Mouse (Mus musculus) effector memory CD4-positive, alpha-beta T cell, adult 7 months (primary cell): ENCODE data around the gene Vmn1r1. TPM values are rescaled to one million over a fixed set of nuclear protein-coding genes. Genes with fewer than 3 reads are reported as not detected.

Experiments used
- polyA plus RNA-seq: library from polyadenylated mRNA; unstranded; fragments of 100-300 nt; shearing (Covaris generic); gene quantifications from one replicate; pipeline ENCODE4 v1.2.1, GENCODE M21; 2017

Vmn1r1 gene
- not detected for polyA plus RNA-seq

DNA sequence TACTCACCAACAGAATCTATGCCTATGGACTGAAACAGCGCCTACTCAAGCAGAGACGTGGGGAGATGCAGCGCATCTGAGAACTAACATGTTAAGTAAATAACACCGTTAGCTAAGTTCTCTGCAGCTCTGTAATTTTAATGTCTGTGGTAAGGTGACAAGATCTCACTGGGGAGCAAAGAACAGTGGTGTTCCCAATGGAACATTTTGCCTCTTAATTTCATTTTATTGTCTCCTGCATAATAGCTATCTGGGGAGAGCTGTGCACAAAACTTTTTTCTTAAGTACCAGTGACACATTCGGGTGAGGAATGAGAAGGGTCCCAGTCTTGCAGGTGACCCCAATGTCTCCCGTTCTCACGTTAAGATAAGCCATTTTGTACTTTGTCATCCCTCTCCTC, at the start of gene Vmn1r1:
Vmn1r1 (minus strand) TSS at position 101 of the 400 bp plus-strand sequence.

DNA sequence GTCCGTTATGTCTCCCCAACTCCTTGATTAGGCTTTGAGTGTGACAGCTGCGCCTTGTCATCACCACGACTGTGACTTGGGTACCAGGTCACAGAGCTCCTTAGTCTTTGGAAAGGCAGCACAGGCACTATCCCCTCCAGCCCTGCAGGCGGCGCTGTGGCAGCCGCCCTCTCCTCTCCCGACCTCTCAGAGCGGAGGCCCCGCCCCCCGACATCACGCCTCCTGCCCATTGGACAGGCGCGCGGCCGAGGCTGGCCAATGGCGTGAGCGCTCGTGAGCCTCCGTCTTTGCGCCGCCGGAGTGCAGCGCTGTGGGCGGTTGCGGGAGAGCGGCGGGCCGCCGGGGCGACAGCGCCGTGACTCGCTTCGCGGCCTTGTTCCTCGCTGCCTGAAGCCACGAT, 39.8 kb downstream of the Vmn1r1 start, which contains the start of gene Srp9:
Srp9 (plus strand) TSS at position 232 of the 400 bp plus-strand sequence.

Other genes with a start within 250 kb of the Vmn1r1 start
- gene Enah, start 144.5 kb downstream of the Vmn1r1 start, polyA plus RNA-seq = 0.52 TPM
- 127 TPM for gene Srp9, start 39.7 kb downstream of the Vmn1r1 start, polyA plus RNA-seq
- 129 TPM for gene Degs1, start 118.3 kb upstream of the Vmn1r1 start, polyA plus RNA-seq
- 58.4 TPM for gene Fbxo28, start 177.1 kb upstream of the Vmn1r1 start, polyA plus RNA-seq
- 25.7 TPM for gene Trp53bp2, start 244.7 kb upstream of the Vmn1r1 start, polyA plus RNA-seq